Mouse (Mus musculus) liver, adult 2 months (tissue): Measurements from ENCODE around the gene Ckap2l.

Experiments
- CTCF ChIP-seq: fragments of 200-500 bp; IDR thresholded peaks from 2 replicates; pipeline ENCODE4 v1.5.1; 2011; ENCODE audit warnings: low read depth, low read length, control low read depth
- POLR2A ChIP-seq: fragments of 200-500 bp; IDR thresholded peaks from 2 replicates; pipeline ENCODE4 v1.6.1; 2011; ENCODE audit warnings: low read length, control low read depth; ENCODE audit not compliant: insufficient read depth; ENCODE audit errors: extremely low read depth

DNA sequence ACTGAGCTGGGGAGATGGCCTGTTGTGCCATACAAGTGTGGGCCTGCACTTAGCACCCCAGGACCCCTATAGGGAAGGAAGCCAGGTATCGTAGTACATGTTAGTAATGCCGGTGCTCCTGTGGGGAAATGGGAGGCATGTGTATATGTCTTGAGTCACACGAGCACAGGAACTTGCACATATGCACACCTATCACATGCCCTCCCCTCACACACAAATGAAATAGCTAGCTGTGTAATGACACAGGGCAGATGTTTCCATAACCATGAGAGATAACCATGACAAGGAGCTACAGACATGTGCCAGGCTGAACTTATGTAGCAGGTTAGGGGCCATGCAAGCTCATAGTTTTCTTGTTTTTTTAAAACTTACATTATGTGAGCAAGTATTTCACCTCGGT, 54.0 kb downstream of the Ckap2l start:
- TF ChIP-seq CTCF (no peak), POLR2A (no peak)
